Mouse (Mus musculus): ENCODE data around the gene Zc3h12c. TPM values are rescaled to one million over a fixed set of nuclear protein-coding genes. Genes with fewer than 3 reads are reported as not detected.

Zc3h12c gene
- 8.4 and 9.6 TPM in 2 replicates for polyA plus RNA-seq (2012; rRNA removed)

GRCm38 (mm10) chr9:52167863-52168685 is at the start of gene Zc3h12c:
Gene Zc3h12c, minus strand, starts transcription at chr9:52168572.

Other genes starting within 250 kb of the Zc3h12c start
- gene Fdx1, start 205.0 kb downstream of the Zc3h12c start, polyA plus RNA-seq (2012; rRNA removed) = 29.1 and 31.6 TPM in 2 replicates
- 105 and 107 TPM in 2 replicates for gene Rdx, start 121.4 kb downstream of the Zc3h12c start, polyA plus RNA-seq (2012; rRNA removed)